Mouse (Mus musculus) forebrain, embryonic 15.5 days (tissue): Measurements from ENCODE around the gene Plekha5. TPM values are rescaled to one million over a fixed set of nuclear protein-coding genes. Genes with fewer than 3 reads are reported as not detected.

Experiments
- ATAC-seq: fragments of 200-750 bp; cut with Nextera tagmentation; replicated peaks from 2 replicates; pipeline ENCODE4 v1.8.0; 2017; ENCODE audit warnings: mild to moderate bottlenecking, moderate TSS enrichment, moderate library complexity
- H3K27ac ChIP-seq: fragments of 300-500 bp; sonication (generic); replicated peaks from 2 replicates; pipeline ENCODE4 v1.5.1; 2015; ENCODE audit warnings: mild to moderate bottlenecking, inconsistent platforms
- H3K27me3 ChIP-seq: fragments of 300-500 bp; sonication (generic); 2 replicates; pipeline ENCODE4 v1.6.1; 2015; ENCODE audit warnings: inconsistent platforms
- H3K36me3 ChIP-seq: fragments of 300-500 bp; sonication (generic); 2 replicates; pipeline ENCODE4 v1.6.1; 2015; ENCODE audit warnings: mild to moderate bottlenecking, inconsistent platforms
- H3K4me1 ChIP-seq: fragments of 300-500 bp; sonication (generic); 2 replicates; pipeline ENCODE4 v1.6.1; 2015; ENCODE audit warnings: inconsistent platforms
- H3K4me2 ChIP-seq: fragments of 300-500 bp; sonication (generic); replicated peaks from 2 replicates; pipeline ENCODE4 v1.6.1; 2015; ENCODE audit warnings: mild to moderate bottlenecking, inconsistent platforms
- H3K4me3 ChIP-seq: fragments of 300-500 bp; sonication (generic); 2 replicates; pipeline ENCODE4 v1.5.1; 2015; ENCODE audit warnings: mild to moderate bottlenecking, inconsistent platforms
- H3K9ac ChIP-seq: fragments of 300-500 bp; sonication (generic); replicated peaks from 2 replicates; pipeline ENCODE4 v1.6.1; 2015; ENCODE audit warnings: mild to moderate bottlenecking, inconsistent platforms
- H3K9me3 ChIP-seq: fragments of 300-500 bp; sonication (generic); 2 replicates; pipeline ENCODE4 v1.6.1; 2016; ENCODE audit warnings: inconsistent platforms
- WGBS: fragments of 180-500 bp; shearing (Covaris S2); methylation state at CpG from one replicate; pipeline ENCODE4 v1.1.7; 2015; ENCODE audit warnings: mixed read lengths; 5-methylcytosine and 5-hydroxymethylcytosine counted together
- polyA plus RNA-seq: library from polyadenylated mRNA; unstranded; fragments of >200 nt; fragmentation: Nextera tagmentation; extraction: Ambion mirVana; gene quantifications from 2 replicates; pipeline ENCODE4 v1.2.1, GENCODE M21; 2015

The Plekha5 gene
- polyA plus RNA-seq, 1 experiment from 2014 or later: 32.7 TPM

DNA sequence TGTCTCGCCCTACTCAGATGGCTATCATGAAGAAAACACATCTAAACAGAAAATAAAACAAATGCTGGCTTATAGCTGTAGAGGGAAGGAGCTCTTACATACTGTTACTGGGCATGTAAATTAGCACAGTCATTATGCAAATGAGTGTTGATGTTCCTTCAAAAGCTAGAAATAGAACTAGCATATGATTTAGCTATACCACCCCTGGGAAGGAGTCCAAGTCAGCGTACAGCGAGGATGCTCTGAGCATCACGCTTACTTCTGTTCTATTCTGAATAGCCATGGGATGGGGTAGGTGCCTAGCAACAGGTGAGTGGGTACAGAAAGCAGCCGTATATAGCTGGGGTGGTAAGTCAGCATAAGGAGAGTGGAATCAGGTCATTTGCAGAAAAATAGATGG, 55.1 kb downstream of the Plekha5 start:
- no peaks in the 10 kb centered on the region for H3K36me3 ChIP-seq
- H3K27me3 ChIP-seq: no peaks in the 10 kb centered on the region
- ATAC-seq: peak; percentile 87
- no peak overlapping the region for H3K4me2 ChIP-seq
- peaks cover 44% of the 10 kb centered on the region for H3K4me1 ChIP-seq
- 0 out of 2 replicates have a peak overlapping the region, but pooled peaks have one; percentile 27 for H3K27ac ChIP-seq
- no peaks in the 10 kb centered on the region for H3K9me3 ChIP-seq
- H3K4me3 ChIP-seq: no peak overlapping the region
- 26% methylated on average over 5 of the region's 5 CpGs for WGBS
- H3K9ac ChIP-seq: no peak overlapping the region

DNA sequence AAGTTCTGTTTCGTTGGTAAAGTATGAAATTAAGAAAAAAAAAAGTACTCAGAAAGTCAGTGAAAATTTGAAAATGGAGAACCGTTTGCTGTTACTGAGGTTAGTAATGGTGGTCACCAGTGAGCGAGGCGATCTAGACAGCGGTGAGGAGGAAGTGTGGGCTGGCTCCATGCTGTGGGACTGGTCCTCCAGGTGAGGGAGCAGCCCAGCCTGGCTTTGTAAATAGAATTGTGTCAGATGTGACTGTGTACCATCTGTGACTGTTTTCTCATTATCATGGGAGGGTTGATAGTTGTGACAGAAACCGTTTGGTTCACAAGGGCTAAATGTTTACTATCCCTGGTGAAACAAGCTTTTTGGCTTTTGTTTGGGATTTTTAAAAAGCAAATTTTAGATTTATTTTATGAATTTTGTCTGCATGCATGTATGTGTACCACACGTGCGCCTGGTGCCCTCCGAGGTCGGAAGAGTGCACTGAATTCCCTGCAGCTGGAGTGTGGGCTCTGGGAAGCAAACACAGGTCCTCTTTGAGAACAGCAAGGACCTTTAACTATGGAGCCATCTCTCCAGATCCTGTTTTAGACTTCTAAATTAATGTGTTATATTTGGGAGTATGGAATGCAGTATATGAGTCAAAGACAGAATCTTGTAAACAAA, 56.7 kb downstream of the Plekha5 start:
- Histone ChIP-seq H3K27ac (no peak overlapping the region), H3K4me3 (no peak overlapping the region), H3K4me1 (peaks cover 50% of the 10 kb centered on the region), H3K36me3 (no peaks in the 10 kb centered on the region), H3K27me3 (no peaks in the 10 kb centered on the region), H3K9me3 (no peaks in the 10 kb centered on the region), H3K4me2 (no peak overlapping the region), H3K9ac (no peak overlapping the region)
- WGBS: 85% methylated on average over 10 of the region's 10 CpGs
- ATAC-seq: no peak

GRCm38 (mm10) chr6:140481701-140482460, 58.0 kb downstream of the Plekha5 start:
- H3K27me3 ChIP-seq: no peaks in the 10 kb centered on the region
- no peak overlapping the region for H3K4me3 ChIP-seq
- ATAC-seq: no peak
- H3K9ac ChIP-seq: no peak overlapping the region
- no peak overlapping the region for H3K4me2 ChIP-seq
- no peaks in the 10 kb centered on the region for H3K9me3 ChIP-seq
- peaks cover 50% of the 10 kb centered on the region for H3K4me1 ChIP-seq
- no peaks in the 10 kb centered on the region for H3K36me3 ChIP-seq
- WGBS: 48% methylated on average over 7 of the region's 7 CpGs
- H3K27ac ChIP-seq: no peak overlapping the region

- WGBS: 74% methylated on average over 9 of the region's 9 CpGs
- no peak for ATAC-seq
- no peaks in the 10 kb centered on the region for H3K27me3 ChIP-seq
- H3K36me3 ChIP-seq: no peaks in the 10 kb centered on the region
- H3K9me3 ChIP-seq: no peaks in the 10 kb centered on the region
- H3K4me1 ChIP-seq: peaks cover 28% of the 10 kb centered on the region
- 0 out of 2 replicates have a peak overlapping the region, but pooled peaks have one; percentile 24 for H3K27ac ChIP-seq
- no peak overlapping the region for H3K4me3 ChIP-seq
- no peak overlapping the region for H3K9ac ChIP-seq
- no peak overlapping the region for H3K4me2 ChIP-seq
Measured at GRCm38 (mm10) chr6:140484170-140484569, 60.3 kb downstream of the Plekha5 start.

GRCm38 (mm10) chr6:140485636-140486035, 61.8 kb downstream of the Plekha5 start:
- no peaks in the 10 kb centered on the region for H3K36me3 ChIP-seq
- no peaks in the 10 kb centered on the region for H3K9me3 ChIP-seq
- no peak overlapping the region for H3K4me3 ChIP-seq
- WGBS: 82% methylated on average over 6 of the region's 6 CpGs
- no peak overlapping the region for H3K4me2 ChIP-seq
- H3K27ac ChIP-seq: no peak overlapping the region
- H3K9ac ChIP-seq: no peak overlapping the region
- ATAC-seq: no peak
- H3K4me1 ChIP-seq: peaks cover 28% of the 10 kb centered on the region
- no peaks in the 10 kb centered on the region for H3K27me3 ChIP-seq

GRCm38 (mm10) chr6:140486685-140487084, 62.8 kb downstream of the Plekha5 start:
- H3K9me3 ChIP-seq: no peaks in the 10 kb centered on the region
- H3K36me3 ChIP-seq: no peaks in the 10 kb centered on the region
- H3K27ac ChIP-seq: no peak overlapping the region
- no peak overlapping the region for H3K9ac ChIP-seq
- H3K27me3 ChIP-seq: no peaks in the 10 kb centered on the region
- H3K4me3 ChIP-seq: no peak overlapping the region
- H3K4me1 ChIP-seq: peaks cover 33% of the 10 kb centered on the region
- WGBS: 94% methylated on average over 5 of the region's 5 CpGs
- H3K4me2 ChIP-seq: no peak overlapping the region
- no peak for ATAC-seq

- H3K27me3 ChIP-seq: no peaks in the 10 kb centered on the region
- H3K4me1 ChIP-seq: peaks cover 32% of the 10 kb centered on the region
- no peak overlapping the region for H3K4me3 ChIP-seq
- no peak overlapping the region for H3K9ac ChIP-seq
- H3K4me2 ChIP-seq: no peak overlapping the region
- H3K36me3 ChIP-seq: no peaks in the 10 kb centered on the region
- no peaks in the 10 kb centered on the region for H3K9me3 ChIP-seq
- 62% methylated on average over 6 of the region's 6 CpGs for WGBS
- H3K27ac ChIP-seq: no peak overlapping the region
- no peak for ATAC-seq
Measured at GRCm38 (mm10) chr6:140487489-140487888, 63.6 kb downstream of the Plekha5 start.

DNA sequence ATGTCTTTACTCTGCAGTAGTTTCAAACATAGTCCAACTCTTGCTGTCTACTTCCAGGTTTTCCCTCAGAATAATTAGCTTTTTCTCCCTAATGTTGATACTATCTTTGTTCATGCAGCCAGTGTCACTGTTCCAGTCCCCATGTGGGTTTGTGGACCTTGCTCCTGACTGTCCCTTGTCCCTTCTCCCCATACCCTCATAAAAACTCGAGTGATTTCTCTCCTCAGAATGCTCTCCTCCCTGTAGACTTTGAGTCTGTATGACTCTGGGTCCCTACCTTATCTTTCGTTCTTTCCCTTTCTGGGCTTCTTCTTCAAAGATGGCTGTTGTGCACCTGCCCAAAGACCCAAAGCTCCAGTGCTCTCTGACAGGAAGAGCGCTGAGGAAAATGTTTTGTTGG, 64.8 kb downstream of the Plekha5 start:
- Histone ChIP-seq H3K27ac (no peak overlapping the region), H3K9ac (no peak overlapping the region), H3K4me2 (no peak overlapping the region), H3K36me3 (no peaks in the 10 kb centered on the region), H3K4me1 (peaks cover 28% of the 10 kb centered on the region), H3K27me3 (no peaks in the 10 kb centered on the region), H3K9me3 (no peaks in the 10 kb centered on the region), H3K4me3 (no peak overlapping the region)
- ATAC-seq: no peak
- WGBS: 85% methylated on average over 3 of the region's 3 CpGs

GRCm38 (mm10) chr6:140489570-140489969, 65.7 kb downstream of the Plekha5 start:
- Histone ChIP-seq H3K27ac (no peak overlapping the region), H3K9me3 (no peaks in the 10 kb centered on the region), H3K36me3 (no peaks in the 10 kb centered on the region), H3K4me3 (no peak overlapping the region), H3K27me3 (no peaks in the 10 kb centered on the region), H3K4me2 (no peak overlapping the region), H3K9ac (no peak overlapping the region), H3K4me1 (peaks cover 19% of the 10 kb centered on the region)
- no peak for ATAC-seq

- Histone ChIP-seq H3K9me3 (no peaks in the 10 kb centered on the region), H3K4me3 (no peak overlapping the region), H3K27ac (no peak overlapping the region), H3K4me2 (no peak overlapping the region), H3K9ac (no peak overlapping the region), H3K27me3 (no peaks in the 10 kb centered on the region), H3K4me1 (peaks cover 19% of the 10 kb centered on the region), H3K36me3 (no peaks in the 10 kb centered on the region)
- ATAC-seq: no peak
- 85% methylated on average over 4 of the region's 4 CpGs for WGBS
Measured at GRCm38 (mm10) chr6:140490220-140490619, 66.4 kb downstream of the Plekha5 start.

DNA sequence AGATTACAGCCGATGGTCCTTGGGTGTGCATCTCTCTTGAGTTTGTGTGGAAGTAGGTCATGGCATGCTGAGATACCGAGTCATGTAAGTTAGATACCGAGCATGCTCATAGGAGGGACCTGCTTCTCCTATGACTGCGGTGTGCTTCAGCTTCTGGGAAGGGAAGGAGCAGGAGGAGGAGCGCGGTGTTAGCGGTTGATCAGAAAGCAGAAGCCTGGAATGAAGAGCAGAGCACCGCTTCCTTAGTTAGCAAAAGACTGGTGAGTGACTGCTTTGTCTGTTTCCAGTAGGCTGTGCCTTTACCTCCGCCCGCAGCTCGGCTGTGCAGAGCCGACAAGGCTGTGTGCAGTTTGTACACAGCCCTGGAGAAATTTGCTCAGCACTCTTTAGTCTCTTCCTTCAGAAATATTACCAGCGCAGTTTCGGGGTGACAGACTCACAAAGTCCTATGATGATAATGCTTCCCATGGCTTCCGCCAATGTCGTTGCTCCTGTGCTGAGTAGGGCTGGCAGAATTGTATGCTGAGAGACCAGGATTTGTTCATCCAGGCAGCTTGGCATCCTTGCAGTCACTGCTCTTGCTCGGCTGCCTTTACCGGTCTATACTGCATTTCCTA, 67.2 kb downstream of the Plekha5 start:
- Histone ChIP-seq H3K27ac (no peak overlapping the region; the same call in 1 of the 2 replicates), H3K9me3 (no peaks in the 10 kb centered on the region), H3K9ac (no peak overlapping the region), H3K4me3 (no peak overlapping the region), H3K4me1 (peaks cover 19% of the 10 kb centered on the region), H3K27me3 (no peaks in the 10 kb centered on the region), H3K4me2 (no peak overlapping the region), H3K36me3 (no peaks in the 10 kb centered on the region)
- ATAC-seq: peak; percentile 46
- 73% methylated on average over 18 of the region's 18 CpGs for WGBS

DNA sequence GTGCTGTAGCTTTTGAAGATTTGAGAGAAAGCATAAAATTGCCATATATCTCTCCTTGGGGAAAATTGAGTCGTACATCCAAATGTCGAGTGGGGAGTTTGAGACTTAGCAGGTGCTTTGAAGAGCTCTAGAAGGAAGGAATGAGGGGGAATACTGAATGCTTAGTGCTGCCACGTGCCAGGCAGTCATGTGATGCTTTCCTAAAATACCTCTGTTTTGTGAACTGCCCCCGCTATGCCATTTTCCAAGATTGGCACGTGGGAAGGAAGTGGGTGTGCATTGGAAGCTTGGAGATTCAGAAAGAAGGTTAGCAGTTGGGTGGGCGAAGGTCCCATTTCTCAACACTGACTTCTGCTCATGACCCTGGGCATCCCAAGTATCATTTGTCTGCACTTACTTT, 68.2 kb downstream of the Plekha5 start:
- Histone ChIP-seq H3K27me3 (no peaks in the 10 kb centered on the region), H3K9me3 (no peaks in the 10 kb centered on the region), H3K4me2 (no peak overlapping the region), H3K4me3 (no peak overlapping the region), H3K36me3 (no peaks in the 10 kb centered on the region), H3K4me1 (peaks cover 19% of the 10 kb centered on the region), H3K9ac (no peak overlapping the region), H3K27ac (no peak overlapping the region)
- no peak for ATAC-seq
- WGBS: 75% methylated on average over 6 of the region's 6 CpGs
